Mouse (Mus musculus): ENCODE measurements around the gene Rnf41. TPM values are rescaled to one million over a fixed set of nuclear protein-coding genes. Genes with fewer than 3 reads are reported as not detected.

Gene Rnf41
- total RNA-seq, 2 experiments from 2014 or later: 16.6 to 17.2 TPM

GRCm38 (mm10) chr10:128487861-128488712 is 76.6 kb downstream of the Rnf41 start:
- no peak for DNase-seq

GRCm38 (mm10) chr10:128488776-128489175 is 77.3 kb downstream of the Rnf41 start:
- DNase-seq: no peak

- no peak for DNase-seq
Observed at GRCm38 (mm10) chr10:128489380-128489779, 77.9 kb downstream of the Rnf41 start.

- no peak for DNase-seq
Observed at GRCm38 (mm10) chr10:128489785-128490184, 78.3 kb downstream of the Rnf41 start.

- DNase-seq: peak; percentile 57 to 64
Observed at GRCm38 (mm10) chr10:128490232-128490631, 78.8 kb downstream of the Rnf41 start.

- no peak for DNase-seq
Observed at GRCm38 (mm10) chr10:128490912-128491311, 79.5 kb downstream of the Rnf41 start.

Small RNA genes lying within 50 kb of the gene (microRNA-seq; reads per million reads assigned to microRNA genes)
- gene Gm25361 (0 reads per million in 2 experiments), gene Gm26308 (0 reads per million in 2 experiments), gene Mir6914 (0 reads per million in 2 experiments), gene Mir6915 (0.54 to 1.1 reads per million in 2 experiments), gene Mir8105 (1.5 to 1.6 reads per million in 2 experiments)

Other genes starting within 250 kb of the Rnf41 start
- gene Rbms2, start 231.4 kb upstream of the Rnf41 start, total RNA-seq (2021): 100 to 1,000 TPM in 1 of 2 experiments, 10 to 100 TPM in 1; 78.1 to 100 TPM
- 1 to 10 TPM in 1 of 2 experiments, under 1 TPM in 1; 0.25 to 1.4 TPM for gene Gls2, start 217.2 kb upstream of the Rnf41 start, total RNA-seq (2021)
- 10 to 100 TPM; 37.9 to 45.9 TPM for gene Spryd4, start 199.8 kb upstream of the Rnf41 start, total RNA-seq (2021)
- gene Mip, start 185.8 kb upstream of the Rnf41 start, total RNA-seq (2021): not detected
- gene Timeless, start 179.6 kb upstream of the Rnf41 start, total RNA-seq (2021): 1 to 10 TPM; 6.0 to 7.3 TPM
- not detected for gene Apon, start 157.6 kb upstream of the Rnf41 start, total RNA-seq (2021)
- gene Apof, start 143.0 kb upstream of the Rnf41 start, total RNA-seq (2021): not detected
- 10 to 100 TPM in 1 of 2 experiments, 1 to 10 TPM in 1; 8.3 to 11.3 TPM for gene Stat2, start 141.1 kb upstream of the Rnf41 start, total RNA-seq (2021)
- not detected for gene Il23a, start 112.9 kb upstream of the Rnf41 start, total RNA-seq (2021)
- 1 to 10 TPM; 4.5 to 6.0 TPM for gene Pan2, start 108.3 kb upstream of the Rnf41 start, total RNA-seq (2021)
- 10 to 100 TPM; 62.2 to 66.6 TPM for gene Cnpy2, start 89.2 kb upstream of the Rnf41 start, total RNA-seq (2021)
- 1,000 to 10,000 TPM; 1,006 to 1,090 TPM for gene Cs, start 73.9 kb upstream of the Rnf41 start, total RNA-seq (2021)
- 100 to 1,000 TPM; 365 to 392 TPM for gene Coq10a, start 42.7 kb upstream of the Rnf41 start, total RNA-seq (2021)
- 10 to 100 TPM; 38.1 to 40.3 TPM for gene Ankrd52, start 34.5 kb upstream of the Rnf41 start, total RNA-seq (2021)
- not detected for gene Slc39a5, start 10.4 kb upstream of the Rnf41 start, total RNA-seq (2021)
- gene Nabp2, start 165 bp upstream of the Rnf41 start, total RNA-seq (2021): 10 to 100 TPM; 41.0 to 42.8 TPM
- gene Smarcc2, start 47.6 kb downstream of the Rnf41 start, total RNA-seq (2021): 10 to 100 TPM; 75.4 to 75.8 TPM
- gene Myl6, start 82.5 kb downstream of the Rnf41 start, total RNA-seq (2021): 100 to 1,000 TPM; 253 to 273 TPM
- gene Myl6b, start 87.0 kb downstream of the Rnf41 start, total RNA-seq (2021): 1 to 10 TPM; 3.2 to 3.3 TPM
- gene Esyt1, start 114.2 kb downstream of the Rnf41 start, total RNA-seq (2021): 10 to 100 TPM; 15.9 to 19.9 TPM
- 1 to 10 TPM; 7.7 to 8.2 TPM for gene Zc3h10, start 136.1 kb downstream of the Rnf41 start, total RNA-seq (2021)
- gene Rpl41, start 137.6 kb downstream of the Rnf41 start, total RNA-seq (2021): 1,000 to 10,000 TPM; 1,490 to 1,551 TPM
- 10 to 100 TPM; 43.1 to 46.0 TPM for gene Pa2g4, start 154.3 kb downstream of the Rnf41 start, total RNA-seq (2021)
- gene Erbb3, start 178.0 kb downstream of the Rnf41 start, total RNA-seq (2021): 1 to 10 TPM; 6.4 to 8.6 TPM
- 100 to 1,000 TPM; 257 to 282 TPM for gene Rps26, start 215.1 kb downstream of the Rnf41 start, total RNA-seq (2021)
- 1 to 10 TPM; 1.7 to 1.8 TPM for gene Ikzf4, start 234.3 kb downstream of the Rnf41 start, total RNA-seq (2021)

All from heart, adult 18-20 months (tissue).